Mouse (Mus musculus): ENCODE data around the gene Bicdl1.

DNA sequence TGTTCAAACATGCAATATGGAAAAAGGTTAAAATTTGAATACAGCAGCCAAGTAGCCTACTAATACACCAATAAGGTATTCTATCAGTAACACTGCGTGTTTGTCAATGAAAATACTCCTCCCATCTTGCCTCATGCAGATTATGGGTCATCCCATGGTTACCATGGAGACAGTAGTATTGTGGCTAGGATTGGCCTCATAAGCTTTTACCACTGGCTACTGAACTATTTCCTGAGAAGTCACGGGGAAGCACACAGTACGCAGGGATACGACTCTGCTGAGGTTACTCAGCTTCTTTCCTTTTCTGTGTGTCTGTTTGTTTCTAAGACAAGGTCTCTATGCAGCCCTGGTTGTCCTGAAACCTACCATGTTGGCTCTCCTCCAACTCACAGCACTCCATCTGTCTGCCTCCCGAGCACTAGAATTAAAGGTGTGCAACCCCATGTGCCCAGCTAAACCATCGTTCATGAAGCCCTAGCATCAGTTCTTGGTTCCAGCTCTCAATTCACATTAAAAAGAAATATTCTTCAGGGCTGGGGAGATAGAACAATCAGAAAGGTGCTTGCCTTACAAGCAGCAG is 36.1 kb downstream of the Bicdl1 start:
- TF ChIP-seq CTCF (IDR thresholded peaks at IDR 0.05; ENCODE audit: extremely low read depth, insufficient read depth, insufficient read length, insufficient replicate concordance), result no peak
- TF ChIP-seq POLR2A (IDR thresholded peaks at IDR 0.05; ENCODE audit: low read depth, low read length), result no peak

Measured in spleen, adult 2 months (tissue).